27 mouse cellular contexts compared by ENCODE assay signal in genomic region chrX:77473511-77473910, GRCm38 (mm10). TPM values are rescaled to one million over a fixed set of nuclear protein-coding genes. Genes with fewer than 3 reads are reported as not detected.
DNase-seq lines count a peak whose midpoint lies in the region; ATAC-seq and TF ChIP-seq lines count a peak whose summit lies in the region.
"Had no signal": no experiment of that assay in that cellular context is flagged by ENCODE, and none has a peak within 500 bp of the region (broad histone marks: within the 10 kb centered on the region; RNA-seq: fewer than 3 reads in every experiment).

No protein-coding gene starts in this region.

- no peak overlapping the region for H3K4me2 ChIP-seq in liver, embryonic 14.5 days (ENCODE audit: low read depth)
- H3K4me2 ChIP-seq in liver, embryonic 12.5 days: no peak overlapping the region
- no peak overlapping the region for H3K4me2 ChIP-seq in liver, postnatal 0 days (ENCODE audit: low read depth, low read length)
- H3K4me2 ChIP-seq in stomach, postnatal 0 days (replicated peaks; ENCODE audit: low read depth): no peak overlapping the region
- no peak overlapping the region for H3K4me2 ChIP-seq in forebrain, embryonic 12.5 days
- no peak overlapping the region for H3K4me2 ChIP-seq in lung, postnatal 0 days (replicated peaks; ENCODE audit: low read depth, low read length)
- H3K4me2 ChIP-seq: embryonic facial prominence, embryonic 15.5 days; liver, embryonic 13.5 days; neural tube, embryonic 15.5 days had no signal

- H3K9me3 ChIP-seq in liver, embryonic 14.5 days (ENCODE audit: control insufficient read depth, low read length): no peaks in the 10 kb centered on the region
- no peaks in the 10 kb centered on the region for H3K9me3 ChIP-seq in liver, embryonic 12.5 days (replicated peaks)
- no peaks in the 10 kb centered on the region for H3K9me3 ChIP-seq in liver, postnatal 0 days (ENCODE audit: low read length)
- no peaks in the 10 kb centered on the region for H3K9me3 ChIP-seq in stomach, postnatal 0 days (ENCODE audit: control insufficient read depth, low read length)
- H3K9me3 ChIP-seq in forebrain, embryonic 12.5 days: no peaks in the 10 kb centered on the region
- H3K9me3 ChIP-seq in lung, postnatal 0 days (ENCODE audit: low read length): no peaks in the 10 kb centered on the region
- H3K9me3 ChIP-seq: embryonic facial prominence, embryonic 10.5 days; embryonic facial prominence, embryonic 15.5 days; hindbrain, embryonic 10.5 days; liver, embryonic 13.5 days; neural tube, embryonic 15.5 days had no signal

- TF ChIP-seq CTCF in kidney, adult 2 months (conservative IDR thresholded peaks at IDR 0.05; ENCODE audit: insufficient read depth, insufficient read length, low read depth, low read length): no peak
- no peak for TF ChIP-seq CTCF in liver, embryonic 14.5 days (IDR thresholded peaks at IDR 0.05; ENCODE audit: low read depth)
- no peak for TF ChIP-seq CTCF in liver, postnatal 0 days (IDR thresholded peaks at IDR 0.05; ENCODE audit: low read depth)
- TF ChIP-seq CTCF in stomach, postnatal 0 days (IDR thresholded peaks at IDR 0.05; ENCODE audit: low read depth): no peak
- TF ChIP-seq CTCF in lung, postnatal 0 days (IDR thresholded peaks at IDR 0.05): no peak

- TF ChIP-seq EP300 in liver, embryonic 14.5 days (IDR thresholded peaks at IDR 0.05; ENCODE audit: low read depth): no peak
- TF ChIP-seq EP300 in liver, postnatal 0 days (IDR thresholded peaks at IDR 0.05; ENCODE audit: low read depth): no peak
- TF ChIP-seq EP300 in stomach, postnatal 0 days (optimal IDR thresholded peaks at IDR 0.05): no peak
- TF ChIP-seq EP300 in lung, postnatal 0 days (IDR thresholded peaks at IDR 0.05): no peak

- no peak for TF ChIP-seq POLR2A in kidney, adult 2 months (IDR thresholded peaks at IDR 0.05; ENCODE audit: low read depth, low read length)

- no peak overlapping the region for H3K4me3 ChIP-seq in kidney, adult 2 months (ENCODE audit: insufficient read depth, low read depth, low read length)
- H3K4me3 ChIP-seq in liver, embryonic 14.5 days (ENCODE audit: insufficient read depth in 1 of 2, low read depth in 2 of 2, low read length in 2 of 2): no peak overlapping the region
- no peak overlapping the region for H3K4me3 ChIP-seq in liver, embryonic 12.5 days
- no peak overlapping the region for H3K4me3 ChIP-seq in liver, postnatal 0 days (ENCODE audit: low read depth, low read length)
- no peak overlapping the region for H3K4me3 ChIP-seq in stomach, postnatal 0 days (ENCODE audit: low read depth, low read length)
- H3K4me3 ChIP-seq in forebrain, embryonic 12.5 days (replicated peaks): no peak overlapping the region
- H3K4me3 ChIP-seq in lung, postnatal 0 days (ENCODE audit: low read depth, low read length): no peak overlapping the region
- H3K4me3 ChIP-seq: embryonic facial prominence, embryonic 10.5 days; embryonic facial prominence, embryonic 15.5 days; hindbrain, embryonic 10.5 days; liver, embryonic 13.5 days; neural tube, embryonic 15.5 days had no signal

- no peaks in the 10 kb centered on the region for H3K36me3 ChIP-seq in kidney, adult 2 months (ENCODE audit: control insufficient read depth, insufficient read depth, low read length)
- no peaks in the 10 kb centered on the region for H3K36me3 ChIP-seq in liver, embryonic 14.5 days (replicated peaks; ENCODE audit: control insufficient read depth, insufficient read depth, low read depth)
- H3K36me3 ChIP-seq in liver, embryonic 12.5 days: no peaks in the 10 kb centered on the region
- no peaks in the 10 kb centered on the region for H3K36me3 ChIP-seq in liver, postnatal 0 days (replicated peaks; ENCODE audit: insufficient read depth, low read length)
- H3K36me3 ChIP-seq in stomach, postnatal 0 days (ENCODE audit: control insufficient read depth, insufficient read depth, low read length): no peaks in the 10 kb centered on the region
- H3K36me3 ChIP-seq in forebrain, embryonic 12.5 days (replicated peaks): no peaks in the 10 kb centered on the region
- H3K36me3 ChIP-seq in lung, postnatal 0 days (ENCODE audit: insufficient read depth, low read length): no peaks in the 10 kb centered on the region
- H3K36me3 ChIP-seq: embryonic facial prominence, embryonic 10.5 days; embryonic facial prominence, embryonic 15.5 days; hindbrain, embryonic 10.5 days; liver, embryonic 13.5 days; neural tube, embryonic 15.5 days had no signal

- no peaks in the 10 kb centered on the region; the same call in 1 of the 2 replicates for H3K4me1 ChIP-seq in kidney, adult 2 months (ENCODE audit: control insufficient read depth, insufficient read depth, low read length)
- H3K4me1 ChIP-seq in liver, embryonic 14.5 days (replicated peaks; ENCODE audit: control insufficient read depth in 2 of 2, insufficient read depth in 2 of 2, low read length in 1 of 2): no peaks in the 10 kb centered on the region
- no peaks in the 10 kb centered on the region for H3K4me1 ChIP-seq in liver, embryonic 12.5 days
- no peaks in the 10 kb centered on the region for H3K4me1 ChIP-seq in liver, postnatal 0 days (ENCODE audit: insufficient read depth)
- no peaks in the 10 kb centered on the region for H3K4me1 ChIP-seq in stomach, postnatal 0 days (replicated peaks; ENCODE audit: control insufficient read depth, insufficient read depth)
- H3K4me1 ChIP-seq in forebrain, embryonic 12.5 days: no peaks in the 10 kb centered on the region
- no peaks in the 10 kb centered on the region for H3K4me1 ChIP-seq in lung, postnatal 0 days (ENCODE audit: insufficient read depth, low read depth, low read length)
- H3K4me1 ChIP-seq: embryonic facial prominence, embryonic 10.5 days; embryonic facial prominence, embryonic 15.5 days; hindbrain, embryonic 10.5 days; liver, embryonic 13.5 days; neural tube, embryonic 15.5 days had no signal

- peak; percentile 53; the same call in 1 of the 2 replicates for ATAC-seq in liver, embryonic 14.5 days (ENCODE audit: insufficient read depth)
- ATAC-seq in liver, embryonic 12.5 days: no peak
- ATAC-seq in liver, postnatal 0 days: peak; percentile 90
- peak; percentile 98 for ATAC-seq in stomach, postnatal 0 days (ENCODE audit: low FRiP score, low TSS enrichment)
- ATAC-seq in forebrain, embryonic 12.5 days (ENCODE audit: low FRiP score): no peak
- no peak for ATAC-seq in lung, postnatal 0 days
- ATAC-seq: forebrain, embryonic 14.5 days; hindbrain, postnatal 0 days had no signal

- no peak overlapping the region for H3K9ac ChIP-seq in liver, embryonic 14.5 days (replicated peaks)
- H3K9ac ChIP-seq in liver, embryonic 12.5 days: no peak overlapping the region
- no peak overlapping the region for H3K9ac ChIP-seq in liver, postnatal 0 days (replicated peaks)
- no peak overlapping the region for H3K9ac ChIP-seq in stomach, postnatal 0 days (ENCODE audit: low read length)
- no peak overlapping the region for H3K9ac ChIP-seq in forebrain, embryonic 12.5 days
- no peak overlapping the region for H3K9ac ChIP-seq in lung, postnatal 0 days (replicated peaks; ENCODE audit: low read depth)
- H3K9ac ChIP-seq: embryonic facial prominence, embryonic 15.5 days; liver, embryonic 13.5 days; neural tube, embryonic 15.5 days had no signal

- no peak overlapping the region for H3K27ac ChIP-seq in kidney, adult 2 months (ENCODE audit: insufficient read depth, low read depth, low read length)
- H3K27ac ChIP-seq in liver, embryonic 14.5 days: no peak overlapping the region
- no peak overlapping the region for H3K27ac ChIP-seq in liver, embryonic 12.5 days
- no peak overlapping the region for H3K27ac ChIP-seq in liver, postnatal 0 days (ENCODE audit: low read depth)
- no peak overlapping the region for H3K27ac ChIP-seq in stomach, postnatal 0 days (replicated peaks)
- no peak overlapping the region for H3K27ac ChIP-seq in forebrain, embryonic 12.5 days
- no peak overlapping the region for H3K27ac ChIP-seq in lung, postnatal 0 days (ENCODE audit: low read length)
- H3K27ac ChIP-seq: embryonic facial prominence, embryonic 10.5 days; embryonic facial prominence, embryonic 15.5 days; hindbrain, embryonic 10.5 days; hindbrain, postnatal 0 days; liver, embryonic 13.5 days; neural tube, embryonic 15.5 days had no signal

- peak; percentile 62 for DNase-seq in kidney, adult 2 months
- DNase-seq in kidney, postnatal 10 days: no peak
- no peak for DNase-seq in liver, embryonic 14.5 days (ENCODE audit: low read depth in 3 of 3, low spot score in 3 of 3)
- no peak for DNase-seq in liver, postnatal 0 days
- DNase-seq in stomach, postnatal 0 days (ENCODE audit: low spot score): peak; percentile 37
- no peak for DNase-seq in lung, postnatal 0 days (ENCODE audit: low spot score)
- DNase-seq: adrenal gland, adult 8-10 months; cerebellum, adult 8-10 months; cerebellum, postnatal 25 days; gastrocnemius, postnatal 14 days; heart, postnatal 14 days; kidney, adult 18-20 months; layer of hippocampus, adult 9-11 months; liver, embryonic 13.5 days; lung, postnatal 10 days; midbrain, embryonic 14.5 days; retina, postnatal 1 day; right cerebral cortex, postnatal 25 days had no signal

- WGBS in kidney, adult 2 months: 37% methylated on average over 1 of the region's 1 CpGs
- WGBS in liver, embryonic 14.5 days (ENCODE audit: insufficient replicate concordance): 44% methylated on average over 1 of the region's 1 CpGs
- WGBS in liver, embryonic 12.5 days (ENCODE audit: insufficient replicate concordance): 61% methylated on average over 1 of the region's 1 CpGs
- WGBS in liver, postnatal 0 days (ENCODE audit: insufficient replicate concordance): 43% methylated on average over 1 of the region's 1 CpGs
- WGBS in stomach, postnatal 0 days: 47% methylated on average over 1 of the region's 1 CpGs
- 78% methylated on average over 1 of the region's 1 CpGs for WGBS in forebrain, embryonic 12.5 days
- WGBS in lung, postnatal 0 days: 38% methylated on average over 1 of the region's 1 CpGs

- H3K27me3 ChIP-seq in kidney, adult 2 months (replicated peaks; ENCODE audit: control insufficient read depth, insufficient read depth, low read length): no peaks in the 10 kb centered on the region
- no peaks in the 10 kb centered on the region for H3K27me3 ChIP-seq in liver, embryonic 14.5 days (ENCODE audit: control insufficient read depth, insufficient read depth, low read length)
- no peaks in the 10 kb centered on the region for H3K27me3 ChIP-seq in liver, embryonic 12.5 days (replicated peaks)
- H3K27me3 ChIP-seq in liver, postnatal 0 days (ENCODE audit: insufficient read depth, low read length): no peaks in the 10 kb centered on the region
- no peaks in the 10 kb centered on the region for H3K27me3 ChIP-seq in stomach, postnatal 0 days (ENCODE audit: control insufficient read depth, insufficient read depth, low read length)
- no peaks in the 10 kb centered on the region for H3K27me3 ChIP-seq in forebrain, embryonic 12.5 days
- H3K27me3 ChIP-seq in lung, postnatal 0 days (replicated peaks; ENCODE audit: insufficient read depth, low read length): no peaks in the 10 kb centered on the region
- H3K27me3 ChIP-seq: CH12.LX; embryonic facial prominence, embryonic 15.5 days; liver, embryonic 13.5 days; neural tube, embryonic 15.5 days had no signal

RNA-seq across cellular contexts. Expression of gene Tbl1x, which starts 37.3 kb away (rescaled TPM):
- polyA plus RNA-seq in kidney, adult 2 months (2012; rRNA removed): 15.2 and 17.1 TPM in 2 replicates
- 6.4 and 7.6 TPM in 2 replicates for polyA plus RNA-seq in liver, embryonic 14.5 days (2012; rRNA removed)
- 14.2 and 18.6 TPM in 2 replicates for polyA plus RNA-seq in liver, embryonic 14.5 days (2014; fragmentation: Nextera tagmentation; extraction: Ambion mirVana)
- polyA plus RNA-seq in liver, embryonic 12.5 days (2016; fragmentation: Nextera tagmentation; extraction: Ambion mirVana): 27.1 and 27.9 TPM in 2 replicates
- 10.3 and 11.6 TPM in 2 replicates for polyA plus RNA-seq in liver, postnatal 0 days (2015; fragmentation: Nextera tagmentation; extraction: Ambion mirVana)
- 24.3 and 25.7 TPM in 2 replicates for polyA plus RNA-seq in stomach, postnatal 0 days (2015; fragmentation: Nextera tagmentation; extraction: Ambion mirVana)
- 68.8 and 70.1 TPM in 2 replicates for polyA plus RNA-seq in forebrain, embryonic 12.5 days (2016; fragmentation: Nextera tagmentation; extraction: Ambion mirVana)
- polyA plus RNA-seq in lung, postnatal 0 days (2015; fragmentation: Nextera tagmentation; extraction: Ambion mirVana): 37.9 and 45.2 TPM in 2 replicates

Comparison
In these comparisons a context has a peak if more than half of its experiments do, and no peak if none do; other contexts are left out.
1. DNase-seq: peak in kidney, adult 2 months (single experiment) and stomach, postnatal 0 days (single experiment); none in kidney, postnatal 10 days (single experiment), liver, embryonic 14.5 days (0 of 3), liver, postnatal 0 days (single experiment) and lung, postnatal 0 days (single experiment).
2. ATAC-seq: peak in liver, embryonic 14.5 days (single experiment), liver, postnatal 0 days (single experiment) and stomach, postnatal 0 days (single experiment); none in liver, embryonic 12.5 days (single experiment), forebrain, embryonic 12.5 days (single experiment) and lung, postnatal 0 days (single experiment).